Mouse (Mus musculus): ENCODE measurements around the gene Nsfl1c. TPM values are rescaled to one million over a fixed set of nuclear protein-coding genes. Genes with fewer than 3 reads are reported as not detected.
A peak's percentile ranks its signal among the peaks of the same experiment; 100 is the strongest.

The Nsfl1c gene
- polyA plus RNA-seq, 1 experiment, result 136 TPM

- 0 out of 2 replicates have a peak, but pooled peaks have one; percentile 19 for TF ChIP-seq EP300 (IDR thresholded peaks at IDR 0.05; ENCODE audit: insufficient read depth, low read depth, low read length)
- TF ChIP-seq POLR2A (IDR thresholded peaks at IDR 0.05; ENCODE audit: insufficient read depth, low read length), result peak; percentile 66
- no peak for TF ChIP-seq CTCF (IDR thresholded peaks at IDR 0.05; ENCODE audit: low read depth, low read length)
- H3K9me3 ChIP-seq (replicated peaks; ENCODE audit: control insufficient read depth, insufficient read depth, low read length, poor library complexity, severe bottlenecking), result no peaks in the 10 kb centered on the region
- no peaks in the 10 kb centered on the region for H3K27me3 ChIP-seq (ENCODE audit: control insufficient read depth, insufficient read depth, low read length, poor library complexity, severe bottlenecking)
- peak within 1 kb of the TSS; percentile 86 for H3K27ac ChIP-seq (ENCODE audit: insufficient read depth, low read length)
- H3K9ac ChIP-seq (ENCODE audit: low read depth, poor library complexity, severe bottlenecking), result peak within 1 kb of the TSS; percentile 85
- no peaks in the 10 kb centered on the region for H3K4me1 ChIP-seq (ENCODE audit: control insufficient read depth, insufficient read depth, low read length)
- H3K4me3 ChIP-seq (ENCODE audit: low read depth, low read length), result peak within 1 kb of the TSS; percentile 99
- H3K36me3 ChIP-seq (ENCODE audit: control insufficient read depth, insufficient read depth, low read length, poor library complexity, severe bottlenecking), result peaks cover 30% of the 10 kb centered on the region
These were observed 48.5 kb downstream of the Nsfl1c start, which contains the start of gene Fkbp1a for GRCm38 (mm10) chr2:151542323-151543062. Fkbp1a (plus strand) TSS chr2:151542483.

- Histone ChIP-seq H3K27me3 (ENCODE audit: control insufficient read depth, insufficient read depth, low read length, poor library complexity, severe bottlenecking) (no peaks in the 10 kb centered on the region), H3K27ac (ENCODE audit: insufficient read depth, low read length) (peak overlapping the region; percentile 44), H3K9ac (ENCODE audit: low read depth, poor library complexity, severe bottlenecking) (peak overlapping the region; percentile 85), H3K4me3 (ENCODE audit: low read depth, low read length) (peak overlapping the region; percentile 99), H3K36me3 (ENCODE audit: control insufficient read depth, insufficient read depth, low read length, poor library complexity, severe bottlenecking) (peaks cover 36% of the 10 kb centered on the region), H3K4me1 (ENCODE audit: control insufficient read depth, insufficient read depth, low read length) (no peaks in the 10 kb centered on the region), H3K9me3 (replicated peaks; ENCODE audit: control insufficient read depth, insufficient read depth, low read length, poor library complexity, severe bottlenecking) (no peaks in the 10 kb centered on the region)
- TF ChIP-seq POLR2A (IDR thresholded peaks at IDR 0.05; ENCODE audit: insufficient read depth, low read length) (no peak), CTCF (IDR thresholded peaks at IDR 0.05; ENCODE audit: low read depth, low read length) (no peak), EP300 (IDR thresholded peaks at IDR 0.05; ENCODE audit: insufficient read depth, low read depth, low read length) (no peak)
These were observed 49.3 kb downstream of the Nsfl1c start for GRCm38 (mm10) chr2:151543063-151543895.

- TF ChIP-seq CTCF (IDR thresholded peaks at IDR 0.05; ENCODE audit: low read depth, low read length) (no peak), POLR2A (IDR thresholded peaks at IDR 0.05; ENCODE audit: insufficient read depth, low read length) (no peak)
- no peaks in the 10 kb centered on the region for H3K4me1 ChIP-seq (ENCODE audit: control insufficient read depth, insufficient read depth, low read length)
- H3K9ac ChIP-seq (ENCODE audit: low read depth, poor library complexity, severe bottlenecking), result no peak overlapping the region
- no peak overlapping the region for H3K27ac ChIP-seq (ENCODE audit: insufficient read depth, low read length)
- no peaks in the 10 kb centered on the region for H3K9me3 ChIP-seq (replicated peaks; ENCODE audit: control insufficient read depth, insufficient read depth, low read length, poor library complexity, severe bottlenecking)
- no peak overlapping the region for H3K4me3 ChIP-seq (ENCODE audit: low read depth, low read length)
- peaks cover 39% of the 10 kb centered on the region for H3K36me3 ChIP-seq (ENCODE audit: control insufficient read depth, insufficient read depth, low read length, poor library complexity, severe bottlenecking)
- no peaks in the 10 kb centered on the region for H3K27me3 ChIP-seq (ENCODE audit: control insufficient read depth, insufficient read depth, low read length, poor library complexity, severe bottlenecking)
These were observed 50.7 kb downstream of the Nsfl1c start for GRCm38 (mm10) chr2:151544673-151545072.

DNA sequence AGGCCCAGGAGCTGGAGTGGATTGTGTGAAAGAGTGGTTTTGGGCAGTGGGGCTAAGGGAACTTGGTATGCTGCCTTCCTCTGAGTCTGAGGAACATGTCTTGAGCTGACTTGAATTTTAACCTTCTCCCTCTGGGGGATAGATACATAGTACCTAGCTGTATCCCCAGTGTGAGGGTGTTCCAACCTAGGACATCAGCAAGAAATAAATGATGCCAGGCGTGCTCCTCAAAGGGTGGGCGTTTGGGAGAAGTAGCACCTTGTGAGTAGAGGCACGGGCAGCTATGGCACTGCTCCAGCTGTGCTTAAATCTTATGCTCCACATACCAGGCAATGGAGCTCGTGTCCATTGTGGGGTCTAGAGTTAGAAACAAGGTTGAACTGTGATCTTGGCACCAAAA, 52.6 kb downstream of the Nsfl1c start:
- Histone ChIP-seq H3K27ac (ENCODE audit: insufficient read depth, low read length) (no peak overlapping the region), H3K4me1 (ENCODE audit: control insufficient read depth, insufficient read depth, low read length) (no peaks in the 10 kb centered on the region), H3K4me3 (ENCODE audit: low read depth, low read length) (no peak overlapping the region), H3K36me3 (ENCODE audit: control insufficient read depth, insufficient read depth, low read length, poor library complexity, severe bottlenecking) (peaks cover 50% of the 10 kb centered on the region), H3K9me3 (replicated peaks; ENCODE audit: control insufficient read depth, insufficient read depth, low read length, poor library complexity, severe bottlenecking) (no peaks in the 10 kb centered on the region), H3K27me3 (ENCODE audit: control insufficient read depth, insufficient read depth, low read length, poor library complexity, severe bottlenecking) (no peaks in the 10 kb centered on the region), H3K9ac (ENCODE audit: low read depth, poor library complexity, severe bottlenecking) (no peak overlapping the region)
- TF ChIP-seq POLR2A (IDR thresholded peaks at IDR 0.05; ENCODE audit: insufficient read depth, low read length) (no peak), EP300 (IDR thresholded peaks at IDR 0.05; ENCODE audit: insufficient read depth, low read depth, low read length) (no peak)

DNA sequence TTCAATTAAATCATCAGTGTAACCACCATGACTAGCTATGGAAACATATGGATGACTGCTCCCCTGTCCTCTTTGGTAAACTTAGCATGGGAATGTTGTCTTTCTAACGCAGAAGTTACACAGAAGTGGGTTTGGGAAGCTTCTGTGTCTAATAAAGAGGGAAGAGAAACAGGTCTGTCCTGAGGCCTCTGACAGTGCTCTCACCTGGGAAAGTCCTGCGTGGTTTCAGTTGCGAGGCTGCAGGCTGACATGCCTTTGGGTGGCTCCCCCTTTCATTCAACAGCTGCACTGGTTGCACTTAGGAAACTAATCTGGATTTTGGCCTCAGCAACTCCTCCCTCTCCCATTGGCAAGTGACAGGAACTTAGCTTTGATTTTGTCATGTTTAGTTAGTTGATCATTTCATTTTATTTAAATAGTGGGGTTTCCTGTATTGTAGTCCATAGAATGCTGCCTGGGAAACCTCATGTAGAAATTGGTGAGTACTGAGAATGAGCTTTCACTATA, 55.7 kb downstream of the Nsfl1c start:
- Histone ChIP-seq H3K9ac (ENCODE audit: low read depth, poor library complexity, severe bottlenecking) (no peak overlapping the region), H3K27me3 (ENCODE audit: control insufficient read depth, insufficient read depth, low read length, poor library complexity, severe bottlenecking) (no peaks in the 10 kb centered on the region), H3K27ac (ENCODE audit: insufficient read depth, low read length) (no peak overlapping the region), H3K4me1 (ENCODE audit: control insufficient read depth, insufficient read depth, low read length) (no peaks in the 10 kb centered on the region), H3K9me3 (replicated peaks; ENCODE audit: control insufficient read depth, insufficient read depth, low read length, poor library complexity, severe bottlenecking) (no peaks in the 10 kb centered on the region), H3K36me3 (ENCODE audit: control insufficient read depth, insufficient read depth, low read length, poor library complexity, severe bottlenecking) (peaks cover 56% of the 10 kb centered on the region), H3K4me3 (ENCODE audit: low read depth, low read length) (no peak overlapping the region)
- no peak for TF ChIP-seq EP300 (IDR thresholded peaks at IDR 0.05; ENCODE audit: insufficient read depth, low read depth, low read length)
- no peak for TF ChIP-seq POLR2A (IDR thresholded peaks at IDR 0.05; ENCODE audit: insufficient read depth, low read length)
- TF ChIP-seq CTCF (IDR thresholded peaks at IDR 0.05; ENCODE audit: low read depth, low read length), result no peak

Other genes with a start within 250 kb of the Nsfl1c start
- not detected in 2 replicates for gene 4921509C19Rik, start 18.0 kb upstream of the Nsfl1c start, polyA plus RNA-seq (2011; ENCODE audit: insufficient read depth, insufficient read length, low read depth, missing spikeins)
- 363 and 374 TPM in 2 replicates for gene Fkbp1a, start 48.3 kb downstream of the Nsfl1c start, polyA plus RNA-seq (2011; ENCODE audit: insufficient read depth, insufficient read length, low read depth, missing spikeins)
- gene Sdcbp2, start 78.4 kb downstream of the Nsfl1c start, polyA plus RNA-seq (2011; ENCODE audit: insufficient read depth, insufficient read length, low read depth, missing spikeins), result 1.1 and 2.6 TPM in 2 replicates
- gene Snph, start 138.4 kb downstream of the Nsfl1c start, polyA plus RNA-seq (2011; ENCODE audit: insufficient read depth, insufficient read length, low read depth, missing spikeins), result 0.88 and 1.5 TPM in 2 replicates
- 0.41 TPM in 1 of 2 replicates, not detected in the other for gene Rad21l, start 174.4 kb downstream of the Nsfl1c start, polyA plus RNA-seq (2011; ENCODE audit: insufficient read depth, insufficient read length, low read depth, missing spikeins)
- not detected in 2 replicates for gene Tmem74b, start 207.8 kb downstream of the Nsfl1c start, polyA plus RNA-seq (2011; ENCODE audit: insufficient read depth, insufficient read length, low read depth, missing spikeins)

All from ES-Bruce4 (cell line).